Mouse (Mus musculus) monocyte, adult 2 months (primary cell): ENCODE data around the gene Olfr1328.
"Not testable (repeated sequence)": the region's sequence is repeated elsewhere in the genome, so short reads cannot be mapped to it uniquely, and the experiment has no call there.

ENCODE experiments used
- DNase-seq, 2 experiments: peaks; one replicate each; pipeline ENCODE4 v3.0.0; 2022; ENCODE audit warnings: low spot score in 2 of 2, low read depth in 1 of 2

Gene Olfr1328

GRCm38 (mm10) chr4:118938512-118938911, at the start of gene Olfr1328:
Gene Olfr1328, minus strand, starts transcription at chr4:118938612.
- no peak for DNase-seq

DNA sequence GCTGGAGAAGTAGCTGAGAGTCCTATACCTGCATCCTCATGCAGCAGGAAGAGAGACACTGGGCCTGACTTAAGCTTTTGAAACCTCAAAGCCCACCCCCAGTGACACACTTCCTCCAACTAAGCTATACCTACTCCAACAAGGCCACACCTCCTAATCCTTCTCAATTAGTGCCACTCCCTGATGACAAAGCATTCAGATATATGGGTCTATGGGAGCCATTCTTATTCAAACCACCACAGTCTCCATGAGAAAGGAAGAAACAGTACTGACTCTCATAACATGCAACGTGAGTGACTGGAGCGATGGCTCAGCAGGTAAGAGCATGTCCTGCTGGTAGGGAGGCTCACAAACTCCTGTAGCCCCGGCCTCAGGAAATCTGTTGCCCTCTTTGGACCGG, 46.9 kb upstream of the Olfr1328 start:
- DNase-seq = no peak

DNA sequence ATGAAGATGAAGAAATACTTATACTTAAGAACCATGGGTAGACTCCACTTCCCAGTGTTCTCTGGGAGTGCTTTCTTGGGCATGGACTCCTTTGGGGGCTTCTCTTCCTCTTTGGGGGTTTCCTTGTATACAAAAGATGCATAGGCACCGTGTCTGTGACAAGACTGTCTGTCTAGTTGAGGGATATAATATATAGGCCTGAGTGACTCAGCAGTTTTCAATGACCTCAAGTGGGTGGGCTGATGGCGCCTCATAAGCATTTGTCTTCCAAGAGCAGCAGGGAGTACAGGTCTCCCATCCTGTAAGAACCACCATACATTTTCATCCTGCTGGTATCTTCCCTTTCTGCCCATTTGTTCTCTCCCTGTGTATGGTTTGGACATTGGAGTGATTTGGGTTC, 34.9 kb upstream of the Olfr1328 start:
- DNase-seq = no peak

DNA sequence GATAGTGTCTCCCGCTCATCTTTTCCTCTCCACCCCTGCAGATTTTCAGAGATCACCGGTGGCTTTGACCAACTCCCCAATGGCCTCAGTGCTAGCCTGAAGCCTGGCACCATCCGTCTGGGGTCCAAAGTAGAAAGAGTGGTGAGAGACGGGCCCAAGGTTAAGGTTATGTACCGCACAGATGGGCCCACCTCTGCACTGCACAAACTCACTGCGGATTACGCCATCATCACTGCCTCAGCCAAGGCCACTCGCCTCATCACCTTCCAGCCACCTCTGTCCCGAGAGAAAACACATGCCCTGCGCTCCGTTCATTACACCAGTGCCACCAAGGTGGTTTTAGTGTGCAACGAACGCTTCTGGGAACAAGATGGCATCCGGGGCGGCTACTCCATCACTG, 29.3 kb upstream of the Olfr1328 start:
- no peak for DNase-seq

- DNase-seq = no peak
These were observed 22.8 kb upstream of the Olfr1328 start, which contains the start of gene Lao1 for GRCm38 (mm10) chr4:118961141-118961628. Gene Lao1, plus strand, starts transcription at chr4:118961578.

DNA sequence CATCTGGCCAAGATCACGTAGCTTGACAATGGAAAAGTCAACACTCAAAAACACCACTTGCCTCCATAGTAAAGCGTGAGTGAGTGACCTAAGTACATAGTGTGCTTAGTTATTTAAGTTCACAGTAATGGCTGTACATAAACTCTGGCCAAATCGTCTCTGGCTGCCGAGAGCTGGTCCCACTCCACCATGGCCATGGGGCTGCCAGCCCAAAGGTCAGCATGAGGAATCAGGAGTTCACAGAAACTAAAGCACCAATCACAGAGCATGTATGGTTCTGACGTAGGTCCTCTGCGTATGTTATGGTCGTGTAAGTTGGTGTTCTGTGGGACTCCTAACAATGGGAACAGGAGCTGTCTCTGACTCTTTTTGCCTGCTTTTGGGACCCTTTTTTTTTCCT, 20.4 kb upstream of the Olfr1328 start:
- DNase-seq = no peak

- not testable (repeated sequence) for DNase-seq
These were observed 7.1 kb downstream of the Olfr1328 start for GRCm38 (mm10) chr4:118931326-118931725.

GRCm38 (mm10) chr4:118917365-118917764, 21.0 kb downstream of the Olfr1328 start, which contains the start of gene Olfr1329:
Gene Olfr1329, minus strand, starts transcription at chr4:118917465.
- not testable (repeated sequence) for DNase-seq

DNA sequence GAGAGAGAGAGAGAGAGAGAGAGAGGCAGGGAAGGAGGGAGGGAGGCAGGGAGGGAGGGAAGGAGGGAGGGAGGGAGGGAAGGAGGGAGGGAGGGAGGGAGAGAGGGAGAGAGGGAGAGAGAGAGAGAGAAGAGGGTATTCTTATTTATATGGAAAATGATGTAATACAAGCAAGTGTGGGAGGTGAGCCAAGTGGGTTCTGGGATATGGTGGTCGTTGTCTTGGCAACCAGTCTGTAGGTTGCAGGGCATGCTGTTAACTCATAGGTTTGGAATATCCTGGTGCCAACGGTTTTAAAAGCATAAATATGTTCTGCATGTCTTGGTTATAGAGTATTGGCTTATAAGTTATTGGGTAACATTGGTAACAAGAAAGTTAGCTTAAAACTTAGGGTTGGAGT, 36.4 kb downstream of the Olfr1328 start:
- DNase-seq = no peak

DNA sequence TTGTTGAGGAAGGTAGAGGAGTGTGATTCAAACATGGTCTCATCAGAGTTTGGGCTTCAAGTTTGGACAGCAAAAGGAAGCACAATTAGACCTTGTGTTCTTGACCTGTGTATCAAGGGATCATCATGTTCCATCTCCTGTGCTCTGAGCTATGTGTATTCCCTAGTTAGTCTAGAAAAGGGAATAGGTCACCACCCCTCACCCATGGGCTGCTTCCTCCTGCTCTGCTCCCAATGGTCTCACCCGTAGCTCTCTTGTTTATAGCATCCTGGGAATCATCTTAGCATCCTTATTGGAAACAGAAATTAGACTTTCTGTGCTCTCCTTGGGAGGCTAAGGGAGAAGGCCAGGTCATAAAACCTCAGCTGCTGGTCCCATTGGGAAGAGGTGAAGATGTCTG, 50.1 kb downstream of the Olfr1328 start, which contains the start of gene Olfr1330:
Gene Olfr1330, plus strand, starts transcription at position 301 of the 400 bp plus-strand sequence.
- no peak for DNase-seq
